Mouse (Mus musculus) forebrain, embryonic 13.5 days (tissue): ENCODE measurements around the gene Pigl. TPM values are rescaled to one million over a fixed set of nuclear protein-coding genes. Genes with fewer than 3 reads are reported as not detected.

Experiments used
- ATAC-seq: fragments of 200-750 bp; cut with Nextera tagmentation; 2 replicates; pipeline ENCODE4 v1.8.0; 2017
- H3K27ac ChIP-seq: fragments of 300-500 bp; sonication (generic); 2 replicates; pipeline ENCODE4 v1.5.1; 2015; ENCODE audit warnings: inconsistent platforms, mild to moderate bottlenecking, moderate library complexity
- H3K27me3 ChIP-seq: fragments of 300-500 bp; sonication (generic); 2 replicates; pipeline ENCODE4 v1.6.1; 2015; ENCODE audit warnings: mild to moderate bottlenecking, inconsistent platforms
- H3K36me3 ChIP-seq: fragments of 300-500 bp; sonication (generic); 2 replicates; pipeline ENCODE4 v1.6.1; 2015; ENCODE audit warnings: mild to moderate bottlenecking, inconsistent platforms; ENCODE audit not compliant: poor library complexity, severe bottlenecking
- H3K4me1 ChIP-seq: fragments of 300-500 bp; sonication (generic); 2 replicates; pipeline ENCODE4 v1.6.1; 2015; ENCODE audit warnings: inconsistent platforms
- H3K4me2 ChIP-seq: fragments of 300-500 bp; sonication (generic); 2 replicates; pipeline ENCODE4 v1.6.1; 2015; ENCODE audit warnings: inconsistent platforms, mild to moderate bottlenecking, moderate library complexity
- H3K4me3 ChIP-seq: fragments of 300-500 bp; sonication (generic); 2 replicates; pipeline ENCODE4 v1.5.1; 2015; ENCODE audit warnings: mild to moderate bottlenecking, inconsistent platforms
- H3K9ac ChIP-seq: fragments of 300-500 bp; sonication (generic); 2 replicates; pipeline ENCODE4 v1.6.1; 2015; ENCODE audit warnings: mild to moderate bottlenecking, inconsistent platforms
- H3K9me3 ChIP-seq: fragments of 300-500 bp; sonication (generic); replicated peaks from 2 replicates; pipeline ENCODE4 v1.6.1; 2016; ENCODE audit warnings: inconsistent platforms
- WGBS: fragments of 180-500 bp; shearing (Covaris S2); methylation state at CpG from one replicate; pipeline ENCODE4 v1.1.7; 2015; 5-methylcytosine and 5-hydroxymethylcytosine counted together
- polyA plus RNA-seq: library from polyadenylated mRNA; unstranded; fragments of >200 nt; fragmentation: Nextera tagmentation; extraction: Ambion mirVana; gene quantifications from 2 replicates; pipeline ENCODE4 v1.2.1, GENCODE M21; 2015

Gene Pigl
- polyA plus RNA-seq, 1 experiment from 2014 or later = 6.2 TPM

DNA sequence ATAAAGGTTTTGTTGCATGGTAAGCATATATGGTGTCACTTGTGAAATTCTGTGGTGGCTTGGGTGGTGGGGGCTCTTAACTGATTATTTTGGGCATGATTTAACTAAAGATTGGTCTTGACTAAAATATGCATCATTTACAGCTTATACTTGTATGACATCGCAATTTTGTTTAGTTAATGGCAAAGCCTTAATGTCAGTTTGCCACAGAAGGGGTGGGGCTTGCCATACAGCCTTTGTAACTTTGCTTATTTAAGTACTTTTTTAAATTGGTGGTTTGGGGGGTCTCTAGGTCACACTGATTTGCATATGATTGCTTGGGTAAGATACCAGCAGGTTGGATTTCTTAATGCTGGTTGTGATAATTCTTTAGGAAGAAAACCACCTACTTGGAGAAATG, 94.9 kb downstream of the Pigl start:
- Histone ChIP-seq H3K4me3 (peak overlapping the region; percentile 52), H3K36me3 (peaks cover 29% of the 10 kb centered on the region), H3K27me3 (no peaks in the 10 kb centered on the region), H3K9me3 (no peaks in the 10 kb centered on the region), H3K9ac (peak overlapping the region; percentile 63), H3K4me1 (peaks cover 41% of the 10 kb centered on the region), H3K4me2 (peak overlapping the region; percentile 97), H3K27ac (no peak overlapping the region)
- 41% methylated on average over 1 of the region's 1 CpGs for WGBS
- no peak for ATAC-seq

DNA sequence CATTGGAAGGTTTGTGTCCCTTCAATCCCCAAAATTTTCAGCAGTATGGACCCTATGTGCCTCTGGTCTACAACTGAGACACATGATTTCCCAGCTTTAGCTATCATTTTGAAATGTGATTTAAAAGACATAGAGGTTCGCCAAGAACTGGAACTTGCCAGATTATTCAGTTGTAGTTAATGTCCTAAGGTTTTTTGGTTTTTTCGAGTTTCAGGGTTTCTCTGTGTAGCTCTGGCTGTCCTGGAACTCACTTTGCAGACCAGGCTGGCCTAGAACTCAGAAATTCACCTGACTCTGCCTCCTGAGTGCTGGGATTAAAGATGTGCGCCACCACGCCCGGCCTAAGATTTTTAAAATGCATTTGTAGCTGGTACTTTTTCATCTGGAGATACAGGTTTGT, 95.4 kb downstream of the Pigl start:
- Histone ChIP-seq H3K36me3 (peaks cover 29% of the 10 kb centered on the region), H3K27ac (no peak overlapping the region), H3K4me1 (peaks cover 41% of the 10 kb centered on the region), H3K4me3 (peak overlapping the region; percentile 52), H3K9me3 (no peaks in the 10 kb centered on the region), H3K4me2 (peak overlapping the region; percentile 97), H3K27me3 (no peaks in the 10 kb centered on the region), H3K9ac (peak overlapping the region; percentile 63)
- WGBS = 83% methylated on average over 5 of the region's 5 CpGs
- ATAC-seq = no peak

DNA sequence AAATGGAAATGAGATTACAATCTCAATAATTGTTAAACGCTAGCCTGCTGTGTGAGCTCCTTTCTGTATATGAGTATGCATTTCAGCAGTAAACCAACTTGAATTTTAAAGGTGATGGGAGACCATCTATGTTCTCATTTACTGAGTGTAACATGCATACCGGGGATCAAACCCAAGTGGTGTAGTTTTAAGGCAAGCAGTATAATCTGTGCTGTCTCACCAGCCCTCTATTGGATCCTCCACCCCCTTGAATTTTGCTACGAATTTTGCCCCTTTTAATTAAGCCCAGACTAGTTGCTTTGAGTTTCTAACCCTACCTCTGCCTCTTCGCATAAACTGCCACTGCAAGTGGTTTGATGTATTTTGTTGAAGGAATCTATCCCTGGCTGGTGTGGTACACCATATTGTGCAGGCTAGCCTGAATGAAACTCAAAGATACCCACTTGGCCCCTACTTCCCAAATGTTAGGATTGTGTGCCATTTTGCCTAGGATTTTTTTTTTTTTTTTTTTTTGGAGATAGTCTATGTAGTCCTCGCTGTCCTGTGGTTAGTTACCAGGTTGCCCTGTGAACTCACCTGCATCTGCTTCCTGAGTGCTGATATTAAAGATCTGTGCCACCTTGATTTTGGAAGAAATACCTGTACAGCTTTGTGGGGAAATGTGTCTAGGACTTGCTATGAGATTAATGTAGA, 96.0 kb downstream of the Pigl start:
- H3K4me1 ChIP-seq = peaks cover 34% of the 10 kb centered on the region
- no peak for ATAC-seq
- no peaks in the 10 kb centered on the region for H3K27me3 ChIP-seq
- peak overlapping the region; percentile 97 for H3K4me2 ChIP-seq
- H3K9ac ChIP-seq = peak overlapping the region; percentile 63
- peaks cover 29% of the 10 kb centered on the region for H3K36me3 ChIP-seq
- no peak overlapping the region for H3K27ac ChIP-seq
- H3K4me3 ChIP-seq = peak overlapping the region; percentile 52
- 72% methylated on average over 5 of the region's 5 CpGs for WGBS
- no peaks in the 10 kb centered on the region for H3K9me3 ChIP-seq

DNA sequence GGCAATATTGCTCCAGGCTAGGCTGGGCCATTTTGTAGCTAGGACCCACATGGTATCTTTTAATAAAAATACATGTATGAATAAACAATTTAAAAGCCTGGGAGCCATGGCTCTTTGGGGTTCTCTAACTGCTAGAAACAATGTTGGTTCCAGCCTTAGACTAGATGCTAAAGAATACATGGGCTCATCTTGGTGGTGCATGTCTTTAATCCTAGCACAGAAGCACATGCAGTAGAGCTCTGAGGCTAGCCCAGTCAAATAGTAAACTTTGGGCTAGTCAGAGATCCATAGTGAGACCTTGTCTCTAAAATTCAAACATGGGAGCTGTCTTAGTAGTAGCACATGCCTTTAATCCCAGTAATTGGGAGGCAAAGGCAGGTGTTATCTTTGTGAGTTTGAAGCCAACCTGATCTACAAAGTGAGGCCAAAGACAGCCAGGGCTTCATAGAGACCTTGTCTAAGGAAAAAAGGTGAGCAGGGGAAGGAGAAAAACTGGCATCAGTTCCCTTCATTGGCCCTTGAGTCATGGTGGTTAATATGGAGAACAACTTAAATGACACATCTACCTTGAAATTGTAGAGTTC, 96.8 kb downstream of the Pigl start:
- Histone ChIP-seq H3K9ac (no peak overlapping the region), H3K4me2 (peak overlapping the region; percentile 97), H3K4me1 (peaks cover 27% of the 10 kb centered on the region), H3K9me3 (no peaks in the 10 kb centered on the region), H3K27me3 (no peaks in the 10 kb centered on the region), H3K27ac (no peak overlapping the region), H3K36me3 (peaks cover 29% of the 10 kb centered on the region), H3K4me3 (peak overlapping the region; percentile 52)
- ATAC-seq = no peak

DNA sequence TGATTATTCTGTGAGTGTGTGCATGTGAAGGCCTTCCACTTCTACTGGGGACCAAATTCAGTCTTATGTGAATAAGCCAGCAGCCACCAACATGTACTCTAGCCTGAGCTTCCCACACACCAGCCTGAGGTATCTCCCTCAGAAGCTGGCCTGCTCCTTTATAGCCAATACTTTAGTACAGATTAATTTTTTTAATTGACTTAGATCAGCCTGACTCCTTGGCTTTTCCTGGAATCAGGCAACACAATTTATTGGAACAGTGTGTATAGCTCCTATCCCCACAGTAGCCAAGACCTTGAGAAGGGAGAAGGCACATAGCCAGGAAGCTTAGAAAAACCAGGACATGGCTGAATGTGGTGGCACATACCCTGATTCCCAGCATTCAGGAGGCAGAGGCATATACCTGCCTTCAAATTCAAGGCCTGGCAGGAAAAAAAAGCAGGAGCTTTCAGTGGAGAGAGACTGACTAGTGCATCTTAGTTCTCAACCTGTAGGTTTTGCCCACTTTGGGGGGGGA, 97.7 kb downstream of the Pigl start:
- no peak overlapping the region for H3K9ac ChIP-seq

DNA sequence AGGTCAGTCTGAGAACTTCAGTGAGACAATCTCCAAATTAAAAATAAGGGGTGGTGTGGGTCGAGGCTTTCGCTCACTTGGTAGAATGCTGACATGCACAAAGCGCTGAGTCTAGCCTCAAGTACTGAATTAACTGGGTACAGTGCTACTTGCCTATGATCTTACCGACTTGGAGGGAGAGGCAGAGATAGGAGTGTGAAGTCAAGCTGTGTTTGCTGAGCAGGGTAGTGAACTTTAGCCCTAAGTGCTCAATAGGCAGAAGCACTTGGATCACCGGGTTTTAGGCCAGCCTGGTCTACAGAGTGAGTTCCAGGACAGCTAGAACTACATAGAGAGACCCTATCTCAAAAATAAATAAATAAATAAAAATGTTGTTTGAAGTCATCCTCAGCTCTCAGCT, 98.9 kb downstream of the Pigl start:
- H3K4me1 ChIP-seq = peaks cover 29% of the 10 kb centered on the region
- no peak overlapping the region for H3K4me2 ChIP-seq
- ATAC-seq = no peak
- H3K27me3 ChIP-seq = no peaks in the 10 kb centered on the region
- H3K27ac ChIP-seq = no peak overlapping the region
- no peak overlapping the region for H3K9ac ChIP-seq
- no peak overlapping the region for H3K4me3 ChIP-seq
- 81% methylated on average over 5 of the region's 5 CpGs for WGBS
- H3K36me3 ChIP-seq = peaks cover 29% of the 10 kb centered on the region
- no peaks in the 10 kb centered on the region for H3K9me3 ChIP-seq

More for the DNA sequence above, 97.7 kb downstream of the Pigl start:
- Histone ChIP-seq H3K4me3 (no peak overlapping the region), H3K36me3 (peaks cover 29% of the 10 kb centered on the region), H3K9me3 (no peaks in the 10 kb centered on the region), H3K4me1 (peaks cover 29% of the 10 kb centered on the region), H3K27me3 (no peaks in the 10 kb centered on the region), H3K4me2 (peak overlapping the region; percentile 97), H3K27ac (no peak overlapping the region)
- ATAC-seq = no peak

DNA sequence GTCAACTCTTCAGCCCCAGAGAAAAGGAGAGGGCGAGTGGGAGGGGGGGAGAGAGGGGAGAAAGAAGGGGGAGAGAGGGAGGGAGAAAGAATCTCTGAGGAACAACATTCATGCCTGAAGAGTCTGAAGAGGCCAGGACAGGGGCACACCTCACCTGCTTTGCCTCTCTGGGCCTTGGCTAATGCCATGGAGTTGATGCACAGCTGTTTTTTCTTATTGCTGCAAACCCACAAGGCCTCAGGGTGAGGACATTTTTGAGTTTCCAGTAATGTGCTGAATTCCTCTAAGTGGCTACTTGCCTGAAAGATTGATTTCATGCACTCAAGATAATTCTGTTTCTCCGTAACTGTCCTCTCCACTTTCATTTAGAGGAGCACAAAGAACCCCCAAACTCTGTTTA, 99.9 kb downstream of the Pigl start:
- Histone ChIP-seq H3K27ac (no peak overlapping the region), H3K4me2 (no peak overlapping the region), H3K36me3 (peaks cover 27% of the 10 kb centered on the region), H3K9ac (no peak overlapping the region), H3K4me3 (no peak overlapping the region), H3K27me3 (no peaks in the 10 kb centered on the region), H3K4me1 (peaks cover 29% of the 10 kb centered on the region), H3K9me3 (no peaks in the 10 kb centered on the region)
- no peak for ATAC-seq
- 76% methylated on average over 2 of the region's 2 CpGs for WGBS

DNA sequence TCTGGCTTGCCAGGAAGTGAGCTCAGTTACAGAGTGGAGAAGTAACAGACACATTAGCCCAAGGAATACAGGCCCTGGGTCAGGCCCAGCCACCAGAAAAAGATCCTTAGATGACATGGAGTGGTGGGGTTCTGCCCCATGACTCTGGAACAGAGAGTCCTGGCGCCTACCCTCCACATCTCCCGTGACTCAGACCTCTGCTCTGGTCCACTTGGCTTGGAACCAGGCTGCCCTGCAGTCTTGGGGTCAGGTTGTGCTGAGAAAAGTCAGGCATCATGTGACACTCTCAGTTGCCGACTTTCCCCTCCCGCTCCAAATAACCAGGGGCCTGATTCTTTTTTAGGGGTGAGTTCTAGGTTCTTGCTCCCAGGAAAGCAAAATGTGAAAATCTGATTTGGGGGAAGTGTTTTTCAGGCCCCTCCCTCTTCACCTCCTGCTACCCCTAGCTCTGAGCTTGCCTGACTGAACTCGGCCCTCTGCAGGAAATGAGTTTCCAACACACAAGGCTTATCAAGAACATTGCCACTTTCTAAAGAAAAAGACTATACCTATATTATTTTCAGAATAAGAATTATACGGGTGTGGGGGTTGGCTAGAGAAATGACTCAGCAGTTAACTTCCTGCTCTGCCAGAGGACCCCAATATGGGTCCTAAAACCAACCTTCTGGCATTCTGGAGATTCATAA, 100.8 kb downstream of the Pigl start:
- H3K9me3 ChIP-seq = no peaks in the 10 kb centered on the region
- H3K9ac ChIP-seq = no peak overlapping the region
- H3K27ac ChIP-seq = no peak overlapping the region
- peaks cover 17% of the 10 kb centered on the region for H3K36me3 ChIP-seq
- no peak for ATAC-seq
- H3K4me2 ChIP-seq = no peak overlapping the region
- 77% methylated on average over 6 of the region's 6 CpGs for WGBS
- no peaks in the 10 kb centered on the region for H3K27me3 ChIP-seq
- peaks cover 20% of the 10 kb centered on the region for H3K4me1 ChIP-seq
- no peak overlapping the region for H3K4me3 ChIP-seq

DNA sequence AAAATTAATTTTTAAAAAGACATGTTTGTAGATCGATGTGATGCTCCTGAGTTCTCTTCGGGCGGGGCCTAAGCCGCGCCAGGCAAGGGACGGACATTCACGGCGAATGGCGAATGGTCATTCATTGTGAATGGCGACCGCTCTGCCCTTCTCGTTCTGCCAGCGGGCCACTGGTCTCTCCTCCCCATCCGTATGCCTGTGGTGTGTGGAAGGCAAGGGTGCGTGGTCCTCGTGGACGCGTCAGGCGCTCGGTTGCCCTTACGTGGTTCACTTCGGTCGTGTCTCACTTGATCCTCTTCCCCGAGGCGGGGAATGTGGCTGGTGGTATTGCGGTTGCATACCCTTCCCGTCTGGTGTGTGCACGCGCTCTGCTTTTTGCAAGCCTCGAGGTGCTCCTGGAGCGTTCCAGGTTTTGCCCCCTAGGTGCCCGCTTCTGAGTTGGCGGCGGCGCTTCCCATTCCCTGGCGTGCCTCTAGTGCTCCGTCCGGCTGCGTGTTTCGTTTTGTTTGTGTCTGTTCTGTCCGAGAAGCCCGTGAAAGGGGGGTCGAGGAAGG, 102.3 kb downstream of the Pigl start:
- H3K36me3 ChIP-seq = peaks cover 3% of the 10 kb centered on the region; the same call in 1 of the 2 replicates
- no peaks in the 10 kb centered on the region for H3K27me3 ChIP-seq
- H3K4me3 ChIP-seq = peak overlapping the region; percentile 32
- no peak overlapping the region for H3K27ac ChIP-seq
- no peaks in the 10 kb centered on the region for H3K9me3 ChIP-seq
- peaks cover 5% of the 10 kb centered on the region for H3K4me1 ChIP-seq
- ATAC-seq = no peak
- 34% methylated on average over 43 of the region's 43 CpGs for WGBS
- H3K9ac ChIP-seq = peak overlapping the region; percentile 48; the same call in 1 of the 2 replicates
- H3K4me2 ChIP-seq = peak overlapping the region; percentile 57

DNA sequence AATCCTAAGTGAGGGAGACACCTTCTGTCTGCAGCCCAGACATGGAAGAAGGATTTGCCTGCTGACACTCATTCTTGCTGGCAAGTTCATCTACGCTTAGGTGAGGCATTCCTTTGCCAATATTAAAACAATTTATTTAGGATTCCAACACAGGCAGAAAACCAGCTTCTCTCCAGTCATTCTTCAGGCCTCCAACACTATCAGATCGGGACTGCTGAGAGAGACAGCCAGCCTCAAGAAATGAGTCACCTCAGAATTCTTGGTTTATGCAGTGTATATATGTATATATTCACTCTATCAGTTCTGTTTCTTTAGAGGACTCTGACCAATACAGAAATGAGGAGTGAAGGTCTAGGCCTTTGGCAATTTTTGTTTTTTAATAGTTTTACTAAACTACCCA, 105.3 kb downstream of the Pigl start:
- H3K27ac ChIP-seq = no peak overlapping the region
- no peaks in the 10 kb centered on the region for H3K27me3 ChIP-seq
- no peak overlapping the region for H3K4me2 ChIP-seq
- no peak for ATAC-seq
- 0 out of 2 replicates have a peak, but pooled peaks cover 4% of the 10 kb centered on the region for H3K4me1 ChIP-seq
- no peak overlapping the region for H3K4me3 ChIP-seq
- no peaks in the 10 kb centered on the region for H3K36me3 ChIP-seq
- WGBS = 94% methylated on average over 2 of the region's 2 CpGs
- no peaks in the 10 kb centered on the region for H3K9me3 ChIP-seq
- H3K9ac ChIP-seq = no peak overlapping the region
